Mouse (Mus musculus) Patski (cell line): Measurements from ENCODE around the gene A130010J15Rik. TPM values are rescaled to one million over a fixed set of nuclear protein-coding genes. Genes with fewer than 3 reads are reported as not detected.

Experiments used
- ATAC-seq: fragments of 100-300 bp; one replicate; pipeline ENCODE4 v1.8.0; 2021
- CTCF ChIA-PET: fragments of 350-600 bp; sonication (Branson Sonifier 250); formaldehyde crosslinking; loops from one replicate; lab custom pipeline; 2022; ENCODE audit warnings: inconsistent platforms; lab: Charles Lee
- POLR2A ChIA-PET: fragments of 350-600 bp; sonication (Branson Sonifier 250); formaldehyde crosslinking; loops from one replicate; lab custom pipeline; 2022; ENCODE audit warnings: antibody characterized with exemption, inconsistent platforms; lab: Charles Lee
- DNase-seq: peaks from one replicate; pipeline ENCODE4 v3.0.0-alpha.2; 2011; ENCODE audit warnings: low read depth, low spot score
- H3K27me3 ChIP-seq: fragments of 371-371 bp; one replicate; pipeline ENCODE4 v1.5.1; 2021
- CTCF ChIP-seq: fragments of 100-300 bp; IDR thresholded peaks from one replicate; pipeline ENCODE4 v1.5.1; 2021
- in situ Hi-C: fragments of 300-500 bp; cut with MboI; formaldehyde crosslinking; loops from 3 replicates; pipeline ENCODE4 v1.11.1; 2018; ENCODE audit warnings: low pct_unique_long_range_greater_than_20kb, mixed read lengths
- polyA plus RNA-seq: library from polyadenylated mRNA; unstranded; gene quantifications from one replicate; pipeline ENCODE4 v1.2.3, GENCODE M21; 2021

Gene A130010J15Rik
- 7.3 TPM for polyA plus RNA-seq

- ChIA-PET POLR2A (no interaction called here), CTCF (interaction anchor here (2.4 kb wide), 1 partner anchor 38 kb away, joined by 7 read pairs; the partner anchor contains the start of gene Diexf)
- ATAC-seq (no peak), DNase-seq (no peak)
- no peaks in the 10 kb centered on the region for H3K27me3 ChIP-seq
- in situ Hi-C loops: no loop called here
- no peak for TF ChIP-seq CTCF
These were observed at the start of gene A130010J15Rik for GRCm38 (mm10) chr1:193167746-193168145. A130010J15Rik (plus strand) TSS chr1:193168046.

- no peaks in the 10 kb centered on the region for H3K27me3 ChIP-seq
- POLR2A ChIA-PET: no interaction called here
- no peak for DNase-seq
- no peak for TF ChIP-seq CTCF
- in situ Hi-C loops: loop anchor here (25.0 kb wide), 1 partner anchor 335 kb away; no protein-coding TSS in a partner anchor
- ATAC-seq: no peak
- CTCF ChIA-PET: no interaction called here
These were observed 45.1 kb upstream of the A130010J15Rik start for GRCm38 (mm10) chr1:193122793-193123192.

GRCm38 (mm10) chr1:193123290-193123689, 44.6 kb upstream of the A130010J15Rik start:
- in situ Hi-C loops: loop anchor here (25.0 kb wide), 1 partner anchor 336 kb away; no protein-coding TSS in a partner anchor
- CTCF ChIA-PET: no interaction called here
- ATAC-seq (no peak), DNase-seq (no peak)
- TF ChIP-seq CTCF: no peak
- H3K27me3 ChIP-seq: no peaks in the 10 kb centered on the region
- POLR2A ChIA-PET: no interaction called here

- ATAC-seq (no peak), DNase-seq (no peak)
- TF ChIP-seq CTCF: peak; percentile 40
- H3K27me3 ChIP-seq: no peaks in the 10 kb centered on the region
- CTCF ChIA-PET: no interaction called here
- in situ Hi-C loops: no loop called here
- POLR2A ChIA-PET: no interaction called here
These were observed 42.0 kb upstream of the A130010J15Rik start for GRCm38 (mm10) chr1:193125835-193126234.

- no peak for TF ChIP-seq CTCF
- DNase-seq: no peak
- ATAC-seq: no peak
- CTCF ChIA-PET: interaction anchor here (1.2 to 1.4 kb wide), 3 partner anchors 10 to 38 kb away, joined by 3 to 4 read pairs (median 3); no protein-coding TSS in a partner anchor
- no peaks in the 10 kb centered on the region for H3K27me3 ChIP-seq
- POLR2A ChIA-PET: no interaction called here
- in situ Hi-C loops: no loop called here
These were observed 39.8 kb upstream of the A130010J15Rik start for GRCm38 (mm10) chr1:193128055-193128454.

GRCm38 (mm10) chr1:193129321-193129720, 38.5 kb upstream of the A130010J15Rik start:
- CTCF ChIA-PET: interaction anchor here (1.1 to 1.7 kb wide), 6 partner anchors 19 to 251 kb away, joined by 3 to 7 read pairs (median 4); partner anchors contain the start of gene A130010J15Rik
- H3K27me3 ChIP-seq: no peaks in the 10 kb centered on the region
- POLR2A ChIA-PET: interaction anchor here (0.7 to 2.0 kb wide), 4 partner anchors 10 to 400 kb away, joined by 4 to 6 read pairs (median 5); no protein-coding TSS in a partner anchor
- in situ Hi-C loops: no loop called here
- DNase-seq (no peak), ATAC-seq (no peak)
- no peak for TF ChIP-seq CTCF

GRCm38 (mm10) chr1:193129786-193130455, 37.9 kb upstream of the A130010J15Rik start, which contains the start of gene Diexf:
Diexf (minus strand) TSS chr1:193130272.
- DNase-seq (peak; percentile 89), ATAC-seq (peak; percentile 53)
- TF ChIP-seq CTCF: peak; percentile 95
- ChIA-PET CTCF (interaction anchor here (0.6 to 1.7 kb wide), 15 partner anchors 8 to 906 kb away, joined by 3 to 9 read pairs (median 5); partner anchors contain the start of genes A130010J15Rik and Irf6), POLR2A (interaction anchor here (0.7 to 2.0 kb wide), 6 partner anchors 8 to 400 kb away, joined by 3 to 6 read pairs (median 4); no protein-coding TSS in a partner anchor)
- in situ Hi-C loops: no loop called here
- H3K27me3 ChIP-seq: no peaks in the 10 kb centered on the region

GRCm38 (mm10) chr1:193130456-193130825, 37.4 kb upstream of the A130010J15Rik start:
- no peak for TF ChIP-seq CTCF
- no peaks in the 10 kb centered on the region for H3K27me3 ChIP-seq
- ATAC-seq: peak; percentile 23
- no peak for DNase-seq
- in situ Hi-C loops: no loop called here
- ChIA-PET CTCF (interaction anchor here (0.6 to 1.7 kb wide), 14 partner anchors 8 to 906 kb away, joined by 3 to 9 read pairs (median 5); partner anchors contain the start of genes A130010J15Rik and Irf6), POLR2A (interaction anchor here (0.7 to 2.0 kb wide), 5 partner anchors 8 to 351 kb away, joined by 3 to 6 read pairs (median 5); no protein-coding TSS in a partner anchor)

- ChIA-PET CTCF (interaction anchor here (0.6 to 1.7 kb wide), 14 partner anchors 8 to 905 kb away, joined by 3 to 9 read pairs (median 5); partner anchors contain the start of genes A130010J15Rik and Irf6), POLR2A (interaction anchor here (1.3 to 2.0 kb wide), 2 partner anchors 7 to 42 kb away, joined by 3 to 5 read pairs; no protein-coding TSS in a partner anchor)
- TF ChIP-seq CTCF: no peak
- in situ Hi-C loops: no loop called here
- DNase-seq (no peak), ATAC-seq (peak; percentile 60)
- no peaks in the 10 kb centered on the region for H3K27me3 ChIP-seq
These were observed 37.0 kb upstream of the A130010J15Rik start for GRCm38 (mm10) chr1:193130839-193131238.

GRCm38 (mm10) chr1:193131311-193131948, 36.4 kb upstream of the A130010J15Rik start:
- ChIA-PET CTCF (interaction anchor here (0.9 to 1.2 kb wide), 3 partner anchors 13 to 41 kb away, joined by 3 to 5 read pairs (median 4); no protein-coding TSS in a partner anchor), POLR2A (no interaction called here)
- ATAC-seq (no peak), DNase-seq (no peak)
- no peak for TF ChIP-seq CTCF
- in situ Hi-C loops: no loop called here
- H3K27me3 ChIP-seq: no peaks in the 10 kb centered on the region
